Mouse (Mus musculus) thymus, postnatal 4 days (tissue): Measurements from ENCODE around the gene Itga2.
A peak's percentile ranks its signal among the peaks of the same experiment; 100 is the strongest.

Experiments used
- DNase-seq: peaks from one replicate; pipeline ENCODE4 v3.0.0; 2021

Gene Itga2

DNA sequence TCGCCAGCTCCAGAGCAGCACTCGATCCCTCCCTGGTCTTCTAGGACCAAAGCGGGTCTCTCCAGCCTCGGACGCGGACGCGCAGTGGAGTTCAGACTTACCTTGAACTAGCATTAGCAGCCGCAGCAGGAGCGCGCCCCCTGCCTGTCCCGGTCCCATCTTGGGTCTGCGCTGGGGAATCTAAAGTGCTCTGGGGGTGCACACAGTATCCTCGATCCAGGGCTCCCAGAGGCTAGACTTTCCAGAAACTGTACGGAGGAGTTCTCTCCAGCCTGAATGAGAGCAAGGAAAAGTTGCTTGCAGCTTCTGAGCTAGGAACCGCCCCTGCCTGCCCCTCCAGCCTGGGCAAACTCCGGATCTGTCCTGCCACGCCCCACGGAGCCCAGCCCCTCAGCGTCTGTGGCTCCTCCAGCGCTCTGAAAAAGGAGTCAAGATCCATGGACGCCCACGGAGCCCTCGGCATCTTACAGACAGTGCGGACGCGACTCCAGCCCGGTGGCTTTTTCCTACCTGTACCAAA is at the start of gene Itga2:
Gene Itga2, minus strand, starts transcription at position 326 of the 520 bp plus-strand sequence.
- peak; percentile 82 for DNase-seq

DNA sequence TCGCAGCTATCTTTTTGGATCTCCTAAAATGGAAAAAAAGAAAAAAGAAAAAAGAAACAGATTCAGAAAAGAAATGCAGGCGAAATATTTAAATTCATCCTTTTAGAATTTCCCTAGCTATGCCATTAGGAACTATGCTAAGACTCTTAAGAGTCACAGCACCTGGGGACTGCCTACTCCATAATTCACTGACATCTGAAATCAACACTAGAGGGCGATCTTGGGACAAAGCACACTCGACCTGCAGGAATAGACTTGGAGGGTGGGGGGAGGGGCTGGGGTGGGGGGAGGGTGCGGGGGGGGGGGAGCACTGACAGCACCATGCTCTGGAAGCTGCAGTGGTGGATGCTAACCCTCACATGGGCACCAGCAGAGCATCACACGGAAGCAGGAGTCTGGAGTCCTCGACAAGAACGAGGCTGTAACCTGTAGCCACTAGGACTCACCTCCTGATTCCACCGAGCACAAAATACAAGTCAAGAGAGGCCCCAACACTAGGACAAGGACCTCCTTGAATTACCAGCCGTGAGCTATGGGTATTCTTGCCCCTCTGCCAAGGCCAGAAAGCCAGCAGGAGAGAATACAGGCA is 49.0 kb upstream of the Itga2 start:
- DNase-seq, result no peak

DNA sequence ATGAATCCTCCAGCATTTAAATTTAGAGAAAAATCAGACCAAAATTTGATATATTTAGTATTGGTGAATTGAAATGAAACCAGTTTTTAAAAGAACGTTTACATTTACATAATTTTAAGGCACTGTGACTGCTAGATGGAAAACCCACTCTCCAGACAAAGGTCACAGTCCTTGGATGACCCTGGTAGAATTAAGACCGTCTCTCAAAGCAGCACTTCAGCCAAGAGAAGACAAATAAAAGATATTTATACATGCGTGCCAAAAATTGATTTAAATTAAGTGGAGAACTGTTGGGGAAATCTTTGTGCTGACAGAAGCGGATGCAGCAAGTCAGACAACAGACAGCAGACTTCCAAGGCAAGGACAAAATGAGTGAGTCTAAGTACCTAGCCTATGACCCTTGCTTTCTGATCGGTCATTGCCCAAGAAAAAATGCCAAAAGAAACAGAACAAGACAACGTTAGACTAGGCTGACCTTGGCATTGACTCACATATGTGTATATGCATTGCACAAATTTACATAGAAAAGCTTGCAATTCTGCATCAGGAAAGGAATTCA is 42.7 kb upstream of the Itga2 start:
- no peak for DNase-seq

DNA sequence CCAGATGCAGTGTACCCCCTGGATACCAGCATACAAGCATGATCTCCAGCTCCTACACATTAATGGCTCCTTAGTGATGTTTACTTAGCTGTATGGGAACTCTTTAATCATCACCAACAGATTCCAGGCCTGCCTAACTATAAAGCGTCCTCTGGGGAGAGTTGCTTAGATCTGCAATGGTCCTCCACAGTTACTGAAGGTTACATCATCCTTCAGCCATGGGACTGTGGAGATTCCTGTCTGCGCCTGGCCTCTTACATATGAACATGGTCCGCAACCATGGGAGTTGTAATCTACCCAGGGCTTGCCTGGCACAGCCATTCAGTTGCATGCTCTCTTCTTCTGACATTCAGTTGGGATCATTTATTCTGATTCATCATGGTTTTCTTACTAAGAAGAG is 40.0 kb upstream of the Itga2 start:
- DNase-seq, result no peak

DNA sequence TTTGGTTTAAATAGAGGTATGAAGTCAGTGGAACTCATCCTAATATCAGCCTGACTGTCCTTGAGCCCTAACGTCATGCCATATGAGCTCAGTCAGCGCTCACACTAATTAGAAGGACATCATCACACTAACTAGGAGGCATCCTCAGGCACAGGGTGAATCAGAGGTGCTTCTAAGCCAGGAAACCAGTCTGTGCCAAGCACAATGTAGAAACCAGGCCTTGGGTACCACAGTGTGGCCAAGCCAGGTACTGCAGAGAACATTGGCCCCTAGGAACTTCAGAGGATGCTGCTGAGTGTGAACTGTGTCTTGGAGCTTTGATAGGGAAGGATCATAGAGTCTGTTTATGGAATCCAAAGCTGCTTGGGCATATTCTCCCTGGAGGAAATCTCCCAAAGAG is 32.3 kb upstream of the Itga2 start:
- DNase-seq, result peak; percentile 79

DNA sequence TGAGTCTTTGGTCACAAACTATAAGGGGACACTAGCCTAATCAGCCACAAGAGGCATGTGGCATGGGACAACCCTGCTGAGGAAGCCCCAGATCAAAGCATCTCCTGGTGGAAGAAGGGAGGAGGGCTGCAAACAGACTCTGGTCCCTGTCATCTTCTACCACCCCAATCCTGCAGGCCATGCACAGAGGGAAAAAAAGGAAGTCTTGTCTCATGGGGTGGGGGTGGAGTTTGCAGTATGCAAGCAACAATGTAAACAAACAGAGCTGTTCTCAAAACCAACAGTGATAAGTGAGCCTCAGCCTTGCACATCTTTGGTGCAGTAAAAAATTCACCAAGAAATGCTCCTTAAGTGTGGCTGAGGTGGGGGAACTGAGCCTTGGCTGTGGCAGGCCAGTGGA is 22.6 kb upstream of the Itga2 start:
- DNase-seq, result no peak

DNA sequence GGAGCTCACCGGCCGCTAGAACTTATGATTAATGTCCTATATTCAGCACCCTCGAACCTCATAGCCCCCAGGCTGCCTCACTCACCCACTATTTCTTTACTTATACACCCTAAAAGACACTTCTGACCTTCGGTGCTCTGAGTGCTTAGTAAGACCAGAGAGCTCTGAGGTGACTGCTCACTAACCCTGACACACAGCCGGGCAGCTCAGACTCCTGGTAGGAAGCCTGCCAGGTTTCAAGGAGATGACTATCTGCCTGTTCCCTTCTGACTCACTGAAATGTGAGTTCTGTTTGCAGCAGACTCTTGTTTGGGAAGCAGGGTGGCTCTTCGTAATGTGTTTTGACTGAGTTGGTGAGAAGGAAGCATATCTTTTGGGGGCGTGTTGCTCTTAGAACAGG is 1.6 kb upstream of the Itga2 start:
- no peak for DNase-seq

DNA sequence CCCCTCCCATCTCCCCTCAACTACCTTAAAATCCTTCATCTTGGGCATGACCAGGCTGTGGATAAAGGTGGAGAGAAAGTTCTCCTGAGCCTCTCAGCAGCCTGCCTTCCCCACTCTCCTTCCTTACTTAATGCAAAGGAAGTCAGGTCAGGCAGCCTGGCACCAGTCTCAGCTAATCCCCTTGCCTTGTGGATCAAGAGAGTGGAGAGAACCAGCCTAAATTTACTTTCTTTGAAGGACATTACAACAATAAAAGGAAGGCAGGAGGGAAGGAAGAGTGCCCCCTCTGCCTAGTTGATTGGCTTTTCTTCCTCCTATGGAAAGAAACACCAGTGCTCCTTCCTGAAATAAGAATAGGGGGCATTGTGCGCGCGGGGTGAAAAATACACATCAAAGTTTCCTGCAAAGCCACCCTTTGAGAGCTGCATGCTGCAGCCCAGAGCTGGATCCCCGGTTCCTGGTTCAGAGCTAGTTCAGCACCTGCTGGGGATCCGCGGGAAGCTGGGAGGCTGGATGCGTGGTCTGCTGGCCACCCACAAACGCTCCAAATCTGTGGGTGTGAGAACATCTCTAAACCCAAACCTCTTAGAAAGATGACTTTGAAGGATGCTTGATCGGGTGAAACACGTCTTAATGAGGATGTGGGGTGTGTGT is 777 bp downstream of the Itga2 start:
- peak; percentile 25 for DNase-seq

DNA sequence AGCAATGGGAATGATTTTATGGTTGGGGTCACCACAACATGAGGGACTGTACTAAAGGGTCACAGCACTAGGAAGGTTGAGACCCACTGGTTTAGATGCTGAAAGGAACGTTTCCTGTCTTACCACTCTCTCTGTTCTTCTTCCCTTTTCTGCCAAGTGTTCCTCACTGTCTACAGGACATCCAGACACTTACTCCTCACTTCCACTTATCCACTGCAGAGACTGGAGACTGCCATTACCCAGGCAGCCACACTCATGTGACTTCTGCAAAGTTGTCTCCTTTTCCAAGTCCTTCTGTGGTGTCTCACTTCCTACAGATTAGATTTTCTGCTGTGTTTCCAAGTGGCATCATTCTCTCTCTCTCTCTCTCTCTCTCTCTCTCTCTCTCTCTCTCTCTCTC is 7.1 kb downstream of the Itga2 start:
- no peak for DNase-seq

DNA sequence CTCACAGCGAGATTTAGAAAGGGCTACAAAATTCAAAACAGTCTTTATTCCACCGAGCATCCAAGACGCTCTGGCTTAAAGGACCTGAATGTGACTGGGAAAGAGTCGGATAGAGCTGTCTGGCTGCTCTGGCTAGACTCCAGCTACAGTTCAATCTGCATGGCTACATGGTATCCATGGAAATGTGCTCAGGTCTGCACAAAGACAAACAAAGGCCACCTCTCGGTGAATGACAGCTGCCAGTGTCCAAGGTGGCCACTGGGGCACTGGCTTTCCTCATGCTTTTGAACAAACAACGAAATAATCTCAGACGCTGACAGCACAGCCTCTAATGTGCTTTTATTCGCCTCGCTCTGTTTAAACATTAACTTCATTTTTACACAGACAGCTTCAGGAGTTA is 8.6 kb downstream of the Itga2 start:
- DNase-seq, result no peak

DNA sequence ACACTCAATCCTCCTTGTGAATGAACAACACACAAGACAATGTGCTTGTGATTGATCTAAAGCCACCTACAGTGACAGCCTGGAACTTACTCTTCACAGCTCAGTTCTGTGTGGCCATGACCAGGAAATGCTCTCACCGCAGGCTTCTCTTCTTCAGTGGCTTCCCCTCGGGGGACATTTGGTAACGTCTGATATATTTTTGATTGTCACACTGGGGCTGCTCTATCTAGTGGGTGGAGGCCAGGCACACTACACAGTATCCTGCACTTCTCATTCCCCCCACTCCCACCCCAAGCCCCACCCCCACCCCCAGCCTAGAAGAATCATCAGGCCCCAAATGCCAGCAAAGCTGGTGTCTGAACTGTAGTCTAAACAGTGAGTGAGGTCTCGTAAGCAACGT is 16.1 kb downstream of the Itga2 start:
- DNase-seq, result peak; percentile 10

DNA sequence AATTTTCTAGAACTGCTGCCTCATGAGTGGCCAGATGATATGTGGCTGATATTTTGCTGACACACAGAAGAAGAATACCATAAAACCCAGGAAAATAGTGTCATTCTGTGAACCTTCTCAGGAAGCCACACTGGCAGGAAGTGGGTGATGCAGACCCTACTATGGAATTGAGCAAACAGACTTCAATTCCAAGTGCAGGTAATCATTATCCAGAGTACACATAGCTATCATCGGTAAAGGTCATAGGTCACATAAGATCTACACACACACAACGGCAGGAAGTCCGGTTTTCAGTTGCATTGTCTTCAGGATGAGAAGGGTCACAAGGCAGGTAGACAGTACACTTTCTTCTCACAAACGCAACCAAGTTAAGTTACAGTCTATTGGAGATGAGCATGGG is 16.9 kb downstream of the Itga2 start:
- DNase-seq, result no peak

DNA sequence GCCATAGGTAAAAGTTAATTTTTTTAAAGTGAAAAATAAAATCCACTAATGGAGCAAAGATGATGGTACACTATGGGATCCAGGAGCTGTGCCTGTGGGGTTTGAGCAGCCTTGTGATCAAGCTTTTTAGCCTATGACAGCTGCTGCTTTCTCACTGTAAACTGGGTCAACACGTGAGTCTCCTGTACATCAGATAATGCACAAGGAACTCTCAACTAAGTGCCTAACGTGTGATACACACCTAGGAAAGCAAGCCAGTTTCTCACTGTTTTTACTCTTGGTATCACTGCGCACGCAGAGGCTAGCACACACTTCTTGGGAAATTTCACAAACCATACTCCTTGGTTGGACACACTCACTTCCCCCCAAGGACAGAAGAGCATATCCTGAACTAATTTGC is 17.3 kb downstream of the Itga2 start:
- DNase-seq, result no peak

DNA sequence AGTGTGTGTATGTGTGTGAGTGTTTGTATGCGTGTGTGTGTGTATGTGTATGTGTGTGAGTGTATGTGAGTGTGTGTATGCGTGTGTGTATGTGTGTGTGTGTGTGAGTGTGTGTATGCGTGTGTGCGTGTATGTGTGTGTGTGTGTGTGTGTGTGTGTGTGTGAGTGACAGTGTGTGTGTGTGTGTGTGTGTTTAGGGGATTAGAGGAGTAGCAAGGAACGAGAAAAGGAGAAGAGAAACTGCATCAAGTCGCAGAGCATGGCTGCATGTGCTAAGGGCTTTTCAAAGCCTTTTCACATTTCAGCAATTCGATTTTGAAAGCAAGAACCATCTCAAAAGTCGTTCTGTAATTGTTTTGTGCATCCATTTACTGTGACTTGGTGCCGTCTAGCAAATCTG is 21.3 kb downstream of the Itga2 start:
- DNase-seq, result no peak

DNA sequence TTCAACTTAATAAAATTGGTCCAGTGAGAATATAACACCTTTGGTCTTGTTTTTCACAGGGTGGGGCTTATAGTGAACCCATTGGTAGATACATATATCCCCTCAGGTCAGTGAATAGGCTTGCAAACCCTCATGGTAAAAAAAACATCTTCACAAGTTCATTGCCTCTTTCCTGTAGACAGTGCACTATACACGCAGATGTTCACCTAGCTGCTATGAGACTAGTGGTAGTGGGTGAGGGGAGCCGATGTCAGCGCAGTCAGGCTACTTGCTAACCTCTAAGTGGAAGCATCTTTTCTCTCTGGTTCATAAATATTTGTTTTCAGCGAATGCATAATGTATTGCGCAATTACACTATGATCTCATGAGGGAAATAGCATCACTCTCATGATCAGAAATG is 22.4 kb downstream of the Itga2 start:
- DNase-seq, result no peak

DNA sequence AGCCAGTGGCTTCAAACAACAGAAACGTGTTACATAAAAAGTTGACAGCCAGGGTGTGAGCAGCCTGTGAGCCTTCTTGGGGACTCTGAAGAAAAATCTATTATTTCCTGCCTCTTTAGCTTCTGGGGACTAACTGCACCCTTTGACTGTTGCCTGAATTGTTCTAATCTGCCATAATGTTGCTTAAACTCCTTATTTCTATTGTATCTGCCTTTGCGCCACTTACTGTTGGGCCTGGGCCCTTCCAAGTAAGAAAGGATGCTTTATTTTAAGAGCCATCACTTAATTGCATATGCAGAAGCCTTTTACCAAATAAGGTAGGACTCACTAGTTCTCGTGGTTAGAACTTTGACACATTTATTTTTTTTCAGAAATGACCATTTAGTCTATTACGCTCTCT is 24.0 kb downstream of the Itga2 start:
- DNase-seq, result no peak

DNA sequence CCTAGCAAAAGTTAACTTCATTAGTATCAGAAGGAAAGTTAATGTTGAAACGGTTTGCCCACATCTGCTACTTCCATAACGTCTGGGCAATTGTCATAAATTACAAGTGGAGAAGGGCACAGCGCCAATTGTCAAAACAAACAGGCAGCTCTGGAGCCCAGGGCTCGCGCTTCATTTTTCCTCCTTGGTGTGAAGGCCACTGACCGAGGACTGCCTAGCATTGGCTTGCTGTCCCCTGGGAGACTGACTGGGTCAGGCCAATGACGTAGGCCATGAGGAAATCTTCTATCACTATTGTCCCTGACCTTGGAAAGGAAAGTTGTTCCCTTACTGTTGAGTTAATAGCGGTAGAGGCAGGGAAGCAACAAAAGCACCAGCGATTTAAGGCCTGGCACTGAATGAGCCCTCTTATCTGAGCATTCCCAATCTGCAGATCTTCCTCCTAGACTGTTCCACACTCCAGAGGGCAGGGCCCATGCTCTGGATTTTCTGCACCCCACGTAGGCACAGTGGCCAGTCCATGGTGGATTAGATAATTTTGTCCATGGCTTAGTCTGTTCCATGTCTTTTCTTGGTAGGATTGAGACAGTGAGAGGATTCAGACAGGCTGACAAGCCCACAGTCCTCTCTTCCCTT is 35.0 kb downstream of the Itga2 start:
- no peak for DNase-seq

DNA sequence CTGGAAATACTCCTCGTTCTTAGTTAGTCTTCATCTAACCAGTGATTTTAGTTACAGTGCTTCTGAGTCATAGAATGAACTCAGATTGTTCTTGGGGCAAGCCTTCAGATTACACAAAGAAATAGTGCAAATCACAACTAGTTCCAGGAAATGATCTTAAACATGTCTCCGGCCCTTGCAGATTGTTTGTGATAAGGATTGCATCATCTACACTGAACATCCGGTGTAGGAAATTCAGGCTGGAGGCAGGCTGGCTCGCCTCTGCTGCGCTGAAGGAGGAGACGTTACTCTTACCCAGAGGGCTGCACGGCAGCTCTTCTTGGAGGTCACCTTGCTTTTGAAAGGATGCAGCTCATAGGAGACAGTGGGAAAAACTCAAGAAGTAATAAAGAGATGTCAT is 36.0 kb downstream of the Itga2 start:
- peak; percentile 42 for DNase-seq

DNA sequence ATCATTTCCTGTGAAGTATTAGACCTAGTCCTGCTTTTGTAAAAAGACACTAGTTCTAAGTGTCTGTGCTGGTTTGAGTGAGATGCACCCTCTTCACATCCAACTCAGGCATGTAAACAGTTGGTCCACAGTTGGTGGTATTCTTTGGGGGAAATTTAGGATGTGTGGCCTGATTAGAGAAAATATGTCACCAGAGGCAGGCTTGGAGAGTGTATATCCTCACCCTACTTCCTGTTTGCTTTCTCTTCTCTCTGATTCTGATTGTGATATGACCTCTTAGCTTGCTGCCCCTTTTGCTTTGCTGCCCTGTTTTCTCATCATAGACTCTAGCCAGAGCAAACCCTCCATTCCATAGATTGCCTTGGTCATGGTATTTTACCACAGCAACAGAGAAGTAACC is 37.2 kb downstream of the Itga2 start:
- DNase-seq, result no peak

DNA sequence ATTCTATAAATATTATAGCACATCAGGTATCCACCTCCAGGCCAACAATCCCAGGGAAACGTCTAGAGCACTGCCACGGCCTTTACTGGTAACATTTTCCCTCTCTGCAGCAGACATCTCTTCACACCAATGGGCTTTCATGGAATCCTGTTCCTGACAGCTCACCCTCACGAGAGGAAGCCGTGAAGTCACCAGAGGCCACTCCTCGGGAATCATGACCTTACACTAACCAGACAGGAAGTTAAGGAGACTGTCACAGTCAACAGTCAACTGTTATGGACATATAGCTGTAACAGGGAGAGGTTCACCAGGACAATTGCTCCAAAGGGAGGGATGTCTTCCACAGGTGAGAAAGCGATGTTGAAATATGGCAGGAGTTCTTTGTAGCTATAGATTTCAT is 40.2 kb downstream of the Itga2 start:
- DNase-seq, result no peak

DNA sequence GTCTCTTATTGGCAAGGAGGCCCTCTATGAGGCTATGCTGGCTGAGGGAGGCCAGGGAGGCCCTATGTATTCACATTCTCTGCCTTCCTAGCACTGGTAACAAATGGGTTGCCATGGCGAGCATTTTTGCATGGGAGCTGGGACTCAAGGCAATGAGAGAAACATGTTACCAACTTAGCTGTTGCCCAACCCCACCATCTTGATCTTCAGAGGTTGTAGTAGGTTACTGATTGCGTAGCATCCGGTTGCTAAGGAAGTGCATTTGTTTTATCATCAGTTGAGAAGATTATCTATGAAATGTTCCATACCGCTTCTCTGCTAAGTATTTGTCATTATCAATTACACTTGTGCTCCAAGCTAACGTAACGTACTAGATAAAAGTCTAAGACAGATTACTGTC is 44.2 kb downstream of the Itga2 start:
- no peak for DNase-seq

DNA sequence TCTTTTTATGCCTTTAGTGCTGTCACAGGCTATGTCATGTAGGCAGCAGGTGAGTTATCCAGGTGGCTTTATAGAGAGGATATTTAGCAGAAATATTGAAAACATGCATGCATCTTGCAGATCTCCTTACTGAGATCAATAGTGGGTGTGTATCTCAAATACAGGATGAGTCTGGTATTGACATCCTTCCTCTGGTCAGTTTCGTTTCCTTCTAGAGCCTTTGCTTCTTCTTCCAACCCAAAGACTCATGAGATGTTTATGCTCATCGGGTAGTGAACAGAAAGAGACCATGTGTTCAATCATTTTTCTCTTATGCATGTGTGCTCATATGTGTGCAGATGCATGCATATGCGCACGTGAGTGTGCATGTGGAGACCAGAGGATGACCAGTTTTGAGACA is 44.6 kb downstream of the Itga2 start:
- DNase-seq, result no peak

DNA sequence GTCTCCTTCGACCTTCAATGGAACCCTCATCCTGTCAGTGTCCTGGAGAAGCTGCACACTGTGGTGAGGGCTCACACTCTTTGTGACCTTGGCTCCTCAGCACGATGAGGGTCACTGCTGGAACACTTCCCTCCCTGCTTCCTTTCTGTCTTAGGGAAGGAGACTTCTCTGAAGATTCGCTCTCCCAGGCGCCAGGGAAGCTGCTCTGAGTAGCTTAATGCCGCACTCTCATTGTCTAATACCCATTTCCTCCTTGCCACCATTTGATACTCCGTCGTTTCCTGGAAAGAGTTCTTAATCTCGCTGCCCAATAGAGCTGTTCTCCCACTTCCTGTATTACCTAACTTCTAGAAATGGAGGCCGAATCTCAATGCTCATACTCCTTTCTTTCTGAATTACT is 46.7 kb downstream of the Itga2 start:
- no peak for DNase-seq

DNA sequence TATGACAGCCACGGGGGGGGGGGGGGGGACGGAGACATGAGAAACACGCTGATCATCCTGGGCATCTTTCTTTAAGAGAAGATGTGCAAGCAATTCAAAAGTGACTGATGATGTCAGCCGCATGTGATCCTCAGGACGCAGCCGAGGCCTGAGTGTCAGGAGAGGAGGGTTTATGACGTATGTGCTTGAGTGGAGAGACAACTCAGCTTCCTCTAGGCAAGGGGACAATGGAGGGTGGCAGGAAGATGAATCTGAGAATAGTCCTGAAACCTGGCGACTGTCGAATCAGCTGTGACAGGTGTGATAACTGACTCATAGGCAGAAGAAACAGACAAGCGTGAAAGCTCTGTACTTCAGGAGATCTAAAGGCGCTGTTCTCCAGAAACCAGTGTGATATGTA is 53.2 kb downstream of the Itga2 start:
- no peak for DNase-seq
